Mouse (Mus musculus) myocyte (in vitro differentiated cells): ENCODE results near the gene Tfeb.

Source experiments
- CEBPB ChIP-seq: IDR thresholded peaks from 2 replicates; pipeline ENCODE4 v1.6.1; 2011; ENCODE audit warnings: mild to moderate bottlenecking, moderate library complexity; ENCODE audit not compliant: poor library complexity, insufficient read depth, severe bottlenecking
- E2F4 ChIP-seq: IDR thresholded peaks from one replicate; pipeline ENCODE4 v1.6.1; 2011; ENCODE audit warnings: mild to moderate bottlenecking, control low read depth, moderate library complexity; ENCODE audit not compliant: insufficient read depth
- MAX ChIP-seq: IDR thresholded peaks from one replicate; pipeline ENCODE4 v1.6.1; 2011; ENCODE audit warnings: low read depth, mild to moderate bottlenecking, control low read depth
- MYOD1 ChIP-seq, 3 experiments: IDR thresholded peaks; one replicate each; pipeline ENCODE4 v1.6.1; 2011; ENCODE audit warnings: control low read depth in 2 of 3, low read depth in 2 of 3, mild to moderate bottlenecking in 2 of 3, moderate library complexity in 1 of 3; ENCODE audit not compliant: insufficient read length in 2 of 3, control insufficient read depth in 1 of 3
- MYOG ChIP-seq, 3 experiments: IDR thresholded peaks; one replicate each; pipeline ENCODE4 v1.6.1; 2011; ENCODE audit warnings: control low read depth in 2 of 3, low read depth in 2 of 3, mild to moderate bottlenecking in 2 of 3; ENCODE audit not compliant: insufficient read length in 2 of 3, control insufficient read depth in 1 of 3, insufficient read depth in 1 of 3
- POLR2A ChIP-seq: IDR thresholded peaks from one replicate; pipeline ENCODE4 v1.6.1; 2011; ENCODE audit warnings: low read depth, mild to moderate bottlenecking, control low read depth, moderate library complexity; ENCODE audit not compliant: insufficient read length
- POLR2AphosphoS2 ChIP-seq: IDR thresholded peaks from one replicate; pipeline ENCODE4 v1.6.1; 2011; ENCODE audit warnings: low read depth, control low read depth; ENCODE audit not compliant: insufficient read length
- REST ChIP-seq: IDR thresholded peaks from one replicate; pipeline ENCODE4 v1.6.1; 2011; ENCODE audit warnings: mild to moderate bottlenecking, control low read depth, moderate library complexity; ENCODE audit not compliant: insufficient read depth, insufficient read length
- TCF12 ChIP-seq: IDR thresholded peaks from one replicate; pipeline ENCODE4 v1.6.1; 2011; ENCODE audit warnings: mild to moderate bottlenecking, control low read depth; ENCODE audit not compliant: poor library complexity, insufficient read depth, severe bottlenecking
- USF1 ChIP-seq: IDR thresholded peaks from one replicate; pipeline ENCODE4 v1.6.1; 2011; ENCODE audit warnings: low read depth, mild to moderate bottlenecking, control low read depth, moderate library complexity

DNA sequence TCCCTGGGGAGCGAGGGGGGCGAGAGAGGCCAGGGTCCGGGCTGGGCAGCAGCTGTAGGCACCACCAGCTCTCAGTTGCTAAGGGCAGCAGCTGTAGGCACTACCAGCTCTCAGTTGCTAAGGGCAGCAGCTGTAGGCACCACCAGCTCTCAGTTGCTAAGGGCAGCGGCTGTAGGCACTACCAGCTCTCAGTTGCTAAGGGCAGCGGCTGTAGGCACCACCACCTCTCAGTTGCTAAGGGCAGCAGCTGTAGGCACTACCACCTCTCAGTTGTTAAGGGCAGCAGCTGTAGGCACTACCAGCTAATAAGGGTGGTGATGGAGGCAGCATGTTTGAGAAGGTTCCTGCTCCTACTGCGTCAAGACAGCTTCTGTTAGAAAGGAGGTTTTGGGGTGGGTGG lies 52.2 kb downstream of the Tfeb start:
- TF ChIP-seq TCF12 = no peak
- no peak for TF ChIP-seq MYOD1 (IDR thresholded peaks at IDR 0.05; ENCODE audit: control insufficient read depth in 1 of 3, insufficient read length in 2 of 3, low read depth in 2 of 3)
- TF ChIP-seq POLR2A = no peak
- TF ChIP-seq MAX = no peak
- no peak for TF ChIP-seq POLR2AphosphoS2
- no peak for TF ChIP-seq REST
- no peak for TF ChIP-seq USF1
- no peak for TF ChIP-seq CEBPB
- no peak for TF ChIP-seq E2F4
- TF ChIP-seq MYOG (IDR thresholded peaks at IDR 0.05; ENCODE audit: control insufficient read depth in 1 of 3, insufficient read depth in 1 of 3, insufficient read length in 2 of 3, low read depth in 2 of 3) = no peak
